Mouse (Mus musculus) adrenal gland (tissue): ENCODE data around the gene Zzef1.
"Not testable (repeated sequence)": the region's sequence is repeated elsewhere in the genome, so short reads cannot be mapped to it uniquely, and the experiment has no call there.

Experiments used
- intact Hi-C: fragments of 180-260 bp; cut with DNase I; formaldehyde crosslinking; loops from one replicate; pipeline ENCODE4 v1.15.1; 2025
- long read RNA-seq, 2 experiments: library from polyadenylated mRNA; unstranded; transcript quantifications; one replicate each; pipeline ENCODE4 v2.0.0; 2020; ENCODE audit warnings: borderline replicate concordance in 1 of 2; ENCODE audit not compliant: insufficient replicate concordance in 1 of 2

The Zzef1 gene
- long read RNA-seq, experiment 1, full-length matches to known transcripts: 1 of 8 reads
- long read RNA-seq, experiment 1, partial matches to known transcripts: 2 of 8 reads
- long read RNA-seq, experiment 1, other reads (novel, unspliced or antisense): 5 of 8 reads
- long read RNA-seq, experiment 2, partial matches to known transcripts: 8 of 12 reads
- long read RNA-seq, experiment 2, other reads (novel, unspliced or antisense): 4 of 12 reads

DNA sequence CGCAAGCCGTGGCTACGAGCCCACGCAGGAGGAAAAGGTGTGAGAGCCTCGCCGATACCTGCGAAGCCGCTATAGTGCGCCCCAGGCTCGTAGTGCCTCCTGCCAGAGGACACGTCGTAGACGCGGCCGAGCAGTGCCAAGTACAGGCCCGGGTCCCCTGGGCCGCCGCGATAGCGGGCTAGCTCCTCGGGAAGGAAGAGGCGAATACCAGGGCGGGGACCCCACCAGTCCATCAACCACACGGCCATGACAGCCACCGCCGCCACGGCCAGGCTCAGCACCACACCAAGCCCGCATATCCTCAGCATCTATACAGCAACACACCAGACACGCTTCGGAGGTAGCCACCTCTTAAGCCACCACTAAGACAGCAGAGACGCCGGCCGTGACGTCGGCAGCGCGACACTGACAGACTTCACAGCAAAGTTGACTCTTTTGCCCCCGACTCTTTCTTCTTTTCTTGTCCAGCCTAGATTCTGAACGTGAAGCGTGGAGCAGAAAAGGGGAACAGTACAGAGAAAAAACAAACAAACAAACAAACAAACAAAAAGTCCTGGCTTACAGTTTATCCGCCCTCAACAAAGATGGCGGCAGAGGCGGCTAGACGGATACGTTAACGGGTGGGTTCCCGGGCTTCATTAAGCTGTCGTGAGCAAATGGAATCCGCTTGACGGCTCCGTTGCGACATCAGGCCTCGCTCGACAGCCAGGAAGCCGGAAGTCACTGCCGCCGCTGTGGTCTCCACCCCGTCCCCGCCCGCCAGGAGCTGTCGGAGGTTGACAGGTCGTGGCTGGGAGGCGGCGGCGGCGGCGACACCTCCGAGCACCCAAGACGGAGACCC lies at the start of gene Zzef1, which contains the start of gene Cyb5d2:
TSS of gene Zzef1 (plus strand) at position 772 of the 841 bp plus-strand sequence.
TSS of gene Cyb5d2 (minus strand) at position 688 of the 841 bp plus-strand sequence.
- intact Hi-C loops: no loop called here

DNA sequence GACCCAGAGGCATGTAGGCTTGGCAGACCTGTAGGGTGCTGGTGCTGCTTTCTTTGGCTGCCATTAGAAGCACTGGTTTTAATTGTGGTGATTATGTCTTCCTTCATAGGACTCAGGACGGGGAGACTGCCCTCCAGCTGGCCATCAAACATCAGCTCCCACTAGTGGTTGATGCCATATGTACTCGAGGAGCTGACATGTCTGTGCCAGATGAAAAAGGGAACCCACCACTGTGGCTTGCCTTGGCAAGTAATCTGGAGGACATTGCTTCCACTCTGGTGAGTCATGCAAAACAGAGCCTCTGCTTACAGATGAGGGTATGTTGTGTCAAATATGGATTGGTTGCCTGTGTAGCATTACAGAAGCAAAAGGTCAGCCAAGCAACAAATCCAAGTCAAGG lies 44.1 kb upstream of the Zzef1 start:
- intact Hi-C loops: no loop called here

DNA sequence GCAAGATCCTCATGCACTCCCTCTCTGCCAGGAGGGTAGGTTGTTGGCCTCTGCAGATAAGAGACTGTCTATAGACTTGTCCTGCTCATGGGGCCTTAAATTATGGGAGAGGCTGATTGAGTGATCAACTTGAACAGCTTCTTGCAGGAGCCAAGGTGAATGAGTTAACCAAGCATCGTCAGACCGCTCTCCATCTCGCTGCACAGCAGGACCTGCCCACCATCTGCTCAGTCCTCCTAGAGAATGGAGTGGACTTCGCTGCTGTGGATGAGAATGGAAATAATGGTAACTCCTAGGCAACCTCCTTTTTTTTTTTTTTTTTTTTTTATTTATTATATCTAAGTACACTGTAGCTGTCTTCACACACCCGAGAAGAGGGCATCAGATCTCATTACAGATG lies 37.7 kb upstream of the Zzef1 start:
- intact Hi-C loops: no loop called here

DNA sequence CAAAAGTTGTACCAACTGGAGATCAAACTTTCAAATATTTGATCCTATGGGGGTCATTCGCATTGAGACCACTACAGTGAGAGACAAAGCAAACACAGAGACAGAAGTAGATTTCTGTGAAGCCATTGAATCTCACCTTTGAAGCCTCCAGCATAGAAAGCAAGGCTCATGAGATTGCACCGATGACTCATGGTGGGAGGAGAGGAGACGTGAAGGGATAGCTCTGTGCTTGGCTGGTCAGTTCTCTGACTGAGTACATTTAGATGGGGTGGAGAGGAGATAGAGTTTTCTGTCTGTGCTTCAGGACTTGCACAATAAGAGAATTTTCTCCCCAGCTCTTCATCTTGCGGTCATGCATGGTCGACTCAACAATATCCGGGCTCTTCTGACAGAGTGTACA lies 36.4 kb upstream of the Zzef1 start:
- intact Hi-C loops: no loop called here

DNA sequence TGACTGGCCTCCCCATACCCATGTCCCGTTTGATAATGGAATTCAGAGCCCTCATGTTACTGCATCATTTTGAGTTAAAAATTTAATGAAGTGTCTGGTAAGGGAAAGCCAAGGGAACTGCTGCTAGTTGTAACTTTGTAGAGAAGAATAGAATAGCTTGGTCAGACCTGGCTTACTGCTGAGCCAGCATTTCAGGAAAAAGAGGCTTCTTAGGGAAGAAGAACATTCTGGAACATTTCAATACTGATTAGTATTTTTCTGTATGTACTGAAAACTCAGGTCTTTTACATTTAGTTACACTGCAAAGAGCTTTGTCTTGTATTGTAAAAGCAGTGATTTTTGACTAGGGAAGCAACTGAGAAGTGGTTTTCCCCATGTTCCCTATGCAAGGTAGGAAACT lies 35.2 kb upstream of the Zzef1 start:
- intact Hi-C loops: no loop called here

DNA sequence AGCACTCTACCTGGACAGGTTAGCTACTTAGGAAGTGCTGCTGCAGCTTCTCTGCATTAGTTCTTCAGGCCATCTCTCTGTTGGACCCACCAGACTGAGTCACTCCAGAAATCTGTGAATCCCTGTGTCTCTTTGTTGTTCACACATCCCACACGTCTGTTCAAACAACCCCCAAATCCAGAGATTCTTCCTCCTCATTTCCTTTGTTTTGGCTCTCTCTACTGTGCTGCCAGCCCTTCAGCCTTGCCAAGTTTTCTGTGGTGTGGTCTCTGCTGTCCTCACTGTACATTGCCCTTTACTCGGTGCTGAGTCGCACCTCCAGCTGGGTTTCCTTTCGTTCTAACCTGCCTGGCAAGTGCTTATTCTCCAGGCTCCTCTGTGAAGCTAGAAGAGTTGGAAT lies 31.8 kb upstream of the Zzef1 start:
- intact Hi-C loops: no loop called here

DNA sequence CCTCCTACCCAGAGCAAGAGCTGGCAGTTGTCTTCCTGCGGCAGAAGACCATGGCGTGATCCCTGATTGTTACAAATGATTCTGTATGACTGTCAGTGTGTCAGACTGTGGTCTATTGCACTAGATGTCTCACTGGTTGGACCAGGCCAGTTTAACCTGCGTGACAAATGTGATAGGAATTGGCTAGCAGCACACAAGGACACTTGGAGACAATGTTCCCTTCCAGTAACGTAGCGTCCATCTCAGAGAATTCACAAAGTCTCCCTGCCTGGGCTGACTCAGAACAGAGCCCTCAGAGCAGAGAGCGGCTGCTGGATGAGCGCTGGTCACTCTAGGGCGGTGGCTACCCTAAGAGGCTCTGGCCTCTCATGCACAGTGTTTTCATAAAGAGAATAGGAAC lies 28.3 kb upstream of the Zzef1 start:
- intact Hi-C loops: no loop called here

DNA sequence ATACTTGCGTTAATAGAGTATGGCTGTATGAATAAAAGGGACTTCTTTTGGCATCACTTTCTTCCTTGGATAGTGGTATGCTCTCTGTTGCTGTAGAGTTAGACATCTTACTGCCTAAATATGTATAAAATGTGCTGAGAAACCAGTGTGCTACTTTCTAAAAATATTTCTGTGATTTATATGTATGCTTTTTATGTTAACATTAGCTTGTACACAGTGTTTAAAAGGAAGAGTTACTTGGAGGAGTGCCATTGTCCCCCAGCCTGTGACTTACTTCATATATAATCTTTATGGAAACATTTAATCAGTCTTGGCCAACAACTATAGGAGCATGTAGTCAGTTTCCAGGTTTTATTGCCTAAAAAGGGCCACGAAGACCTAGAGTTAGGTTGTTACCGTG lies 27.0 kb upstream of the Zzef1 start:
- intact Hi-C loops: no loop called here

DNA sequence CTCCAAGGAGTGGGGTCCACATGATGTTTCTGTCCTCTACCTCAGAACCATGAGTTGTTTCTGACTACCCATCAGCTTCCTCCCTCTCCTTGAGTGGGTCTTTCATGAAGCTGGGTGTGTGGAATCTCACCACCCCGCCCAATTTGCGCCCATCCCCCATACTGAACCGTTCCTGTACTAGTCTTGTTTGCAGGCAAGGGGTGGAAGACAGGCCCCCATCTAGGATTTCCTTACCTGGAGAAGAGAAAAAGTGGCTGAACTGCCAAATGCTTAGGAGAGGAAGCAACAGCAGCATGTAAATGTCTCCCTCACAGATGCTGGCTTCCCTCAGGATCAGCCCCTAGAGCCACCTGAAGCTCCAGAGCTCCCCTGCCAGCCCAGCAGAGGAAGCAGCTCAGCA lies 25.7 kb upstream of the Zzef1 start:
- intact Hi-C loops: no loop called here

DNA sequence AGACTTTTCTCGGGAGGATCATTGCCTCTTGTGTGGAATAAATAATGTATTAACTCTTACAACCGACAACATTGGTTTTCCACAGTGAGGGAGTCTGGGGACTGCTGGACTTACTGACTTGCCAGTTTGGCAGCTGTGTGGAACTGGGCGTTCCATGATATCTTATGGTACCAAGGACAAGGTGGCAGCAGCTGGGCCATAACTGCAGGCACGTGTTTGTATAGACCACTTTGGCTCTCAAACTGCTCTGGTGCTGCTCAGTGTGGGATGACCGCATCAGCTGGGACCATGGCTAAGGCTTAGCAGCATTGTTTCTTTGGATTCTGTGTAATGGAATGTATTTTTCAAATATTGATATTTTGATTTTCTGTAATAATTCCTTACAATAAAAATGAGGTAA lies 25.2 kb upstream of the Zzef1 start:
- intact Hi-C loops: no loop called here

DNA sequence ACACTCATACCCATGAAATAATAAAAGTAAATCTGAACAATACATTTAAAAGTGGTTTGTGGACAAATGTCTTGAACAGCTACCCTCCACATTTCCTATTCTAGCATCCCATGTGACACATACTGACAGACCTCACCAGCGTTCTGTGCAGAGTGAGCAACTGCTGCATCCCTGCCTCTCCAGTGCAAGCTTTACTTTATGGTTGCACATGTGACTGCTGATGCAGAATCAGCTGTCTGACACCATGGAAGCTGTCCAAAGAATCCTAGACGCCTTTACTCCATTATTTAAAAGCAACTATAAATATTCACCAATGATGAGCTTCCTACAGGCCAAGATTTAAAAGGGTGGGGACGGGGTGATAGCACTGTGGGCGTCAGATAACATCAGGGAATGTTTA lies 24.6 kb upstream of the Zzef1 start:
- intact Hi-C loops: no loop called here

DNA sequence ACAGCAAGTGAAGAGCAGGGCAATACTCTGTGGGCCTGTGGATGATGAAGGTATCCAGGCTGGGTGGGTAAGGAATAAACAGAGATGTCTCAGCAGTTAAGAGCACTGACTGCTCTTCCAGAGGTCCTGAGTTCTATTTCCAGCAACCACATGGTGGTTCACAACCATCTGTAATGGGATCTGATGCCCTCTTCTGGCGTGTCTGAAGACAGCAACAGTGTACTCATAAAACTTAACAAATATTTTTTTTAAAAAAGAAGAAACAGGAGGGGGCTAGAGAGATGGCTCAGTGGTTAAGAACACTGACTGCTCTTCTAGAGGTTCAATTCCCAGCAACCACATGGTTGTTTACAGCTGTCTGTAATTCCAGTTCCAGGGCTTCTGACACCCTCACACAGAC lies 23.4 kb upstream of the Zzef1 start:
- intact Hi-C loops: not testable (repeated sequence)

DNA sequence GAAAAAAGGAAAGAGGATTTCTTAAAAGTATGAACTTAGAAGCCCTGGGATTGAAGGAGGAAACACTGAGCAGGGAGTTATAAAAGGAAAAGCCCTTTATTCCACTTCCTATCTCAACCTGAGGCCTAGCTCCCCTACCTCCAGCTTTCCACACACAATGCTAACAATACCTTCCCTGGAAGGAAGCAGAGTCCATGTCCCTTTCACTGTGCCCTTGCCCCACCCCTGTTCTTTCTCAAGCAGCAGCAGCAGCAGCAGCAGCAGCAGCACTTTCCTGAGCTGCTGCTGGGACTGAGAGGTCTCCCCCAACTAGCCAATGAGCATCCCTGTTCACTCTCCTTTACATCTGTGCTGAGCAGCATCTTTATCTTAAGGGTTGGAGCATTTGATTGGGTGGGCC lies 17.1 kb upstream of the Zzef1 start:
- intact Hi-C loops: no loop called here

DNA sequence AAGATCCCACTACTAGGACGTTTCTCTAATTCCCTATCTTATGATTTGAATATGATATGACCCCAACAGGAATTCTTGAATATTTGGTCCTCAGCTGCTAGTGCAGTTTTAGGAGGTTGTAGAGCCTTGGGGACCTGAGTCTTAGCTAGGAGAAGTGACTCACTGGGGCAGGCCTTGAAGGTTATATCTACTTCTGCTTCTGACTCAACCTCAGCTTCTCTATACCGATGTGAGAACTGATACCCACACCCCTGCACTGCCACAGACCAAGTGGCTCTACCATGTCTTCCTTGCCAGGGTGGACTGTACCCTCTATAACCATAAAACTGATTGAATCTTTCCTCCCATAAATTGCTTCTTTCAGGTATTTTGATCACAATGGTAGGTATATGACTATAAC lies 13.9 kb upstream of the Zzef1 start:
- intact Hi-C loops: no loop called here

DNA sequence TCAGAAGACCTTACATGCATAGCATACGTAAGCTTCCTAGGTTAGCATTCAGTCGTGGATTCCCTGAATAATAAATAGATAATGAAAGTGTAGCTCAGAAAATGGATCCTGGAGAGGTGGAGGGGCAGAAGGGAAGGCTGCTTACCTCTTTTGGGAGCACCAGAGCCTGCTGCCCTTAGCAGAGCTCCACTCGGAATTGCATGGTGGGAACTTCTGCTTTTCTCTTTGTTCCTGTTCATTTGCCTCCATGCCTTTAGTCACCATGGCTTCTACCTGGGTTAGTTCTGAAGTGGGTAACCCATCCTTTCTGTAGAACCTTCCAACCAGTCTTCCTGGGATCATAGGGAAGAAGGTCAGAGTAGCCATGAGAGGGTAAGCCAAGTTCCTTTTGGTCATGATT lies 13.5 kb upstream of the Zzef1 start:
- intact Hi-C loops: no loop called here

DNA sequence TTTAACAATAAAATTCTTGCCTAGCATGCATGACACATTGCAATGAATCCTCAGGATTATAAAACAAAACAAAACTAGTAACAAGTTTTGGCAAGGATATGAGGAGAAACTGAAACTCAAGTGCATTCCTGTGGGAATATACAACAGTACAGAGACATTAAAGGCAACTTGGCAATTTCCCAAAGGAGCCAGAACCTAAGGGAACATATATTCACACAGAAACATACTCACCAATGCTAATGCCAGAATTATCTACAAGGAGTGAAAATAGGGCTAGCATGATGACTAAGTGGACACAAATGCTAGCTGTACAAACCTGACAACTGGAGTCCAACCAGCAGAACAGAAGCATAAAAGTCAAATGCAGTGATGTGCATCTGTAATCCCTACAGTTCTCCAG lies 4.0 kb upstream of the Zzef1 start:
- intact Hi-C loops: no loop called here

DNA sequence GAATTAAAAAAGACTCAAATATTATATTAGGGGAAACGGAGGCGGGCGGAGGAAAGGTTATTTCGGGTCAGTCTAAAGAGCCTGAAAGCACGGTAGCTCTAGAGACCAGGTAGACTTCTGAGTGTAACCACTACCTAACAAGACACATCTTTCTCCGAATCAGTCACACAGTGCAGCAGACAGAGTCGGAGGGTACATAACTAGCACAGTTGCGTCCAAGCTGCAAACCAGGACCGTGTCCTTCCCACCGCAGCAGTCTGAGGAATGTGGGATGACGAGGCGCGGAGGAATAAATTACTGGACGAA lies 924 bp upstream of the Zzef1 start:
- intact Hi-C loops: no loop called here

DNA sequence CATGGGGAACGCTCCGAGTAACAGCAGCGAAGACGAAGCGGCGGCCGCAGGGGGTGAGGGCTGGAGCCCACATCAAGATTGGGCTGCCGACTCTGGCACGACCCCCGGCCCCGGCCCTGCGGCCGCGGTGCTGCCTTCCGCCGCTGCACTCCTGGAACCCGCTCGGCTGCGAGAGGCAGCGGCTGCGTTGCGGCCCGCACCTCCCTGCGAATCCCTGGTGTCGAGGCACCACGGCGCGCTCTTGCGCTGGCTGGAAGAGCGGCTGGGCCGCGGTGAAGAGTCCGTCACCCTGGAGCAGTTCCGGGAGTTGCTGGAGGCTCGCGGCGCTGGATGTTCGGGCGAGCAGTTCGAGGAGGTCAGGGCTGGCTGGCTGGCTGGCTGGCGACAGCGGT lies 266 bp downstream of the Zzef1 start:
- intact Hi-C loops: no loop called here

DNA sequence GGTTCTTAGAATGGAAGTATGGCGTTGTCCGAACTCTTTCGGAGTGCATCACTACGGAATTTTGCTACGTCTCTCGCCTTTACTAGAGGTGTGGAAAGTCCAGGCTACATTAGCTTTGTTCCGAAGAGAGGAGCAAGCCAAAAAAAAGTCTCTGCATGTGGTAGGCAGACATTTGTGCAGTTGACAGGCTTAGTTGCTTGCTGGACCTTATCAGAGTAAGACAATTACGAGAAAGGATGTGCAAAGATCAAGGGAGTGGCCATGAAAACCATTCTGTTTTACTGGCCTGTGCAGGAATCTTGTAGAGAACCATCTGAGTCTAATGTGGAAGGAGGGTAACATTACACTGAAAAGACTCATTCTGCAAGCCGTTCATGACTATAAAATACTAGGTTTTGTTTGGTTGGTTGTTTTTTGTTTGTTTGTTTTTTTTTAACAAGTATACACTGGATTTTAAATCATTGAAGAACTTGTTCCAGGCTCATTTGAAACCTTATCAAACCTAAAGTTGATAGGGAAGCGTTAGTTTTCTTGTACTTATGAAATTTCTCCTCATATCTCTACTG lies 830 bp downstream of the Zzef1 start:
- intact Hi-C loops: no loop called here

DNA sequence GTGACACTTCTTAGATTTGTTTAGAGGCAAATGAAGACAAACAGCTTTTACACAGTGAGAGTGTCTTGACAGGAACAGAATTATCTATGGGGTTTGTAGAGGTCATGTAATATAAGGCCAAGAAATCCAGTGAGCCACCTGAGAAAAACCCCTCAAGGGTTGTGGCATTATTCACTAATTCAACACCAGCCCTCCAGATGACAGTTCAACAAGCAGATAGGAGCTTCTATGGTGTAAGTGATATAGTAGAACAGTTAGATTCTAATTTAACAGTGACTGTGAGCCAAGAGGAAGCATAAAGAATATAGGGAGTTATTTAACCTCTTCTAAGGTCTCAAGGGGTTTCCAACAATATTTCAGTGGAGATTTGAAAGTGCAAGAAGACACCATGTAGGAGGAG lies 2.1 kb downstream of the Zzef1 start:
- intact Hi-C loops: no loop called here

DNA sequence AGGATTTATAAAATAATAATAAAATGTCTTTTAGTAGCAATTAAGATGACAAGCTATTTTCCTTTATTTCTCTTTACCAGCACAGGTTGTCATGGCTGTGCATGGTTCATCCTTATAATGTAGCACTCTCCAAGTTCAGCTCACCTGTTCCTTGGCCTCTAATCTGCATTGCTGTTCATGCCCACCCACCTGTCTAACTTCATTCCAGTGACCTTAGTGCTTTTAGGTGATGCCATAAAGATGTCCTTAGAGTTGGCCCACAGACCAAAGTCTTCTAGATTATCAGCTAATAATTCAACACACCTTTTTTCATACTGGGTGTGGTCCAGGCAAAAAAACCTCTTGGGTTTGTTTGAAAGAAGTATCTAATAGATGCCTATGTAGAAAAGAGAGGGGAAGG lies 5.2 kb downstream of the Zzef1 start:
- intact Hi-C loops: no loop called here

DNA sequence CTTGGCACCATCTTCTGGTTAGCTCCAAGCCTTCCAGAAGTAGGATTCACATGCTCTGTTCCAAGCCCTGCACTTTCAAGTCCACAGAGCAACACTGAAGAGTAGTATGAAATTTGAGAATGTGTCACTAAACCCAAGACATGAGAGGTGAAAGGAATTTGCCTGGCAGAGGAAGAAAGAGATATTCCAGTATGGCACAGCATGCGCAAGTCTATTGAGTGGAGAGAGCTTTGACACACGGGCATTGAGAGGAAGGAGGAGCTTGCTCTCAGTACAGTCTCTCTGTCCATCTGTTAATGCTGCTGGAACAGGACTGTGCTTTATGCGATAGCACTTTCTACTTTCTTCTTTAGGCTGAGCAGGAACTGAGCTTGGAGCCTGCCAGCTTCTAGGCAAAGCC lies 7.0 kb downstream of the Zzef1 start:
- intact Hi-C loops: no loop called here

DNA sequence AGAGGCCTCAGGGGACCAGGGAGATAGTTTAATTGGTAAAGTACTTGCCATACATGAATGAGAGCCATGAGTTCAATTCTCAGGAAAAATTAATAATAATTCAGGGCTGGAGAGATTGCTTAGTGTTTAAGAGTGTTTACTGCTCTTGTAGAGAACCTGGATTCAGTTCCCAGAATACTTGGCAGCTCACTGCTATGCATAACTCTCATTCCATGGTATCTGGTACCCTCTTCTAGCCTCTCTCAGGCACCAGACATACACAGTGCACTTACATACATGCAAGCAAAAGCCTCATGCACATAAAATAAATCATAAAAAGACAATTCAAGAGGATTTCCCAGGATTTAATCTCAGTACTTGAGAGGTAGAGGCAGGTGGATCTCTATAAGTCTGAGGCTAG lies 8.6 kb downstream of the Zzef1 start:
- intact Hi-C loops: no loop called here
